Mouse (Mus musculus) limb, embryonic 11.5 days (tissue): ENCODE results near the gene Klf12. TPM values are rescaled to one million over a fixed set of nuclear protein-coding genes. Genes with fewer than 3 reads are reported as not detected.

Experiments used
- ATAC-seq: fragments of 200-750 bp; cut with Nextera tagmentation; 2 replicates; pipeline ENCODE4 v1.8.0; 2017; ENCODE audit warnings: low read depth; ENCODE audit not compliant: insufficient number of reproducible peaks, low FRiP score, low TSS enrichment
- DNase-seq: peaks from one replicate; pipeline ENCODE4 v3.0.0-alpha.2; 2015; ENCODE audit warnings: low spot score
- H3K27ac ChIP-seq: fragments of 300-500 bp; sonication (generic); replicated peaks from 2 replicates; pipeline ENCODE4 v1.5.1; 2014; ENCODE audit warnings: low read depth, mild to moderate bottlenecking, low read length
- H3K27me3 ChIP-seq: fragments of 300-500 bp; sonication (generic); 2 replicates; pipeline ENCODE4 v1.6.1; 2014; ENCODE audit warnings: mild to moderate bottlenecking, low read length, mixed read lengths; ENCODE audit not compliant: control insufficient read depth, insufficient read depth
- H3K36me3 ChIP-seq: fragments of 300-500 bp; sonication (generic); 2 replicates; pipeline ENCODE4 v1.6.1; 2014; ENCODE audit warnings: mild to moderate bottlenecking, low read length, moderate library complexity, mixed read lengths; ENCODE audit not compliant: control insufficient read depth, insufficient read depth
- H3K4me1 ChIP-seq: fragments of 300-500 bp; sonication (generic); 2 replicates; pipeline ENCODE4 v1.6.1; 2014; ENCODE audit warnings: low read length, mixed read lengths; ENCODE audit not compliant: control insufficient read depth, insufficient read depth
- H3K4me2 ChIP-seq: fragments of 300-500 bp; sonication (generic); 2 replicates; pipeline ENCODE4 v1.6.1; 2014; ENCODE audit warnings: low read depth, mild to moderate bottlenecking, moderate library complexity; ENCODE audit not compliant: severe bottlenecking
- H3K4me3 ChIP-seq: fragments of 300-500 bp; sonication (generic); 2 replicates; pipeline ENCODE4 v1.5.1; 2014; ENCODE audit warnings: low read depth, low read length
- H3K9ac ChIP-seq: fragments of 300-500 bp; sonication (generic); 2 replicates; pipeline ENCODE4 v1.6.1; 2014; ENCODE audit warnings: mild to moderate bottlenecking, low read length
- H3K9me3 ChIP-seq: fragments of 300-500 bp; sonication (generic); 2 replicates; pipeline ENCODE4 v1.6.1; 2016; ENCODE audit warnings: low read length; ENCODE audit not compliant: control insufficient read depth
- WGBS: fragments of 180-500 bp; shearing (Covaris S2); extraction: QIAGEN DNeasy Blood & Tissue Kit; methylation state at CpG from one replicate; pipeline ENCODE4 v1.1.7; 2014; 5-methylcytosine and 5-hydroxymethylcytosine counted together
- polyA plus RNA-seq: library from polyadenylated mRNA; unstranded; fragments of >200 nt; fragmentation: Nextera tagmentation; extraction: Ambion mirVana; gene quantifications from 2 replicates; pipeline ENCODE4 v1.2.1, GENCODE M21; 2014

Gene Klf12
- polyA plus RNA-seq, 1 experiment from 2014 or later, result 33.3 TPM

- DNase-seq (no peak), ATAC-seq (no peak)
- no peak overlapping the region for H3K4me2 ChIP-seq
- no peaks in the 10 kb centered on the region for H3K9me3 ChIP-seq
- WGBS, result 93% methylated on average over 3 of the region's 3 CpGs
- no peak overlapping the region for H3K27ac ChIP-seq
- no peaks in the 10 kb centered on the region for H3K36me3 ChIP-seq
- H3K4me1 ChIP-seq, result no peaks in the 10 kb centered on the region
- H3K9ac ChIP-seq, result no peak overlapping the region
- no peak overlapping the region for H3K4me3 ChIP-seq
- no peaks in the 10 kb centered on the region for H3K27me3 ChIP-seq
These were observed 78.3 kb downstream of the Klf12 start for GRCm38 (mm10) chr14:100206207-100206606.

- H3K36me3 ChIP-seq, result no peaks in the 10 kb centered on the region
- H3K4me2 ChIP-seq, result no peak overlapping the region
- no peaks in the 10 kb centered on the region for H3K9me3 ChIP-seq
- H3K27ac ChIP-seq, result no peak overlapping the region
- H3K4me1 ChIP-seq, result 0 out of 2 replicates have a peak, but pooled peaks cover 5% of the 10 kb centered on the region
- no peaks in the 10 kb centered on the region for H3K27me3 ChIP-seq
- no peak overlapping the region for H3K4me3 ChIP-seq
- DNase-seq (no peak), ATAC-seq (no peak)
- H3K9ac ChIP-seq, result no peak overlapping the region
- 88% methylated on average over 6 of the region's 6 CpGs for WGBS
These were observed 84.3 kb downstream of the Klf12 start for GRCm38 (mm10) chr14:100200058-100200688.

GRCm38 (mm10) chr14:100198636-100199035 is 85.8 kb downstream of the Klf12 start:
- H3K36me3 ChIP-seq, result no peaks in the 10 kb centered on the region
- 96% methylated on average over 4 of the region's 4 CpGs for WGBS
- H3K4me3 ChIP-seq, result no peak overlapping the region
- H3K9ac ChIP-seq, result no peak overlapping the region
- no peaks in the 10 kb centered on the region for H3K9me3 ChIP-seq
- no peak overlapping the region for H3K4me2 ChIP-seq
- H3K27ac ChIP-seq, result no peak overlapping the region
- 0 out of 2 replicates have a peak, but pooled peaks cover 5% of the 10 kb centered on the region for H3K4me1 ChIP-seq
- H3K27me3 ChIP-seq, result no peaks in the 10 kb centered on the region
- DNase-seq (no peak), ATAC-seq (no peak)

GRCm38 (mm10) chr14:100197199-100197598 is 87.3 kb downstream of the Klf12 start:
- ATAC-seq (no peak), DNase-seq (no peak)
- Histone ChIP-seq H3K27me3 (no peaks in the 10 kb centered on the region), H3K27ac (no peak overlapping the region), H3K36me3 (no peaks in the 10 kb centered on the region), H3K4me1 (0 out of 2 replicates have a peak, but pooled peaks cover 5% of the 10 kb centered on the region), H3K9ac (no peak overlapping the region), H3K4me3 (no peak overlapping the region), H3K4me2 (no peak overlapping the region), H3K9me3 (no peaks in the 10 kb centered on the region)
- 89% methylated on average over 8 of the region's 8 CpGs for WGBS

- Histone ChIP-seq H3K4me3 (no peak overlapping the region), H3K36me3 (no peaks in the 10 kb centered on the region), H3K27ac (no peak overlapping the region), H3K27me3 (no peaks in the 10 kb centered on the region), H3K4me1 (no peaks in the 10 kb centered on the region), H3K4me2 (no peak overlapping the region), H3K9ac (no peak overlapping the region), H3K9me3 (no peaks in the 10 kb centered on the region)
- ATAC-seq (no peak), DNase-seq (no peak)
- 81% methylated on average over 11 of the region's 11 CpGs for WGBS
These were observed 94.8 kb downstream of the Klf12 start for GRCm38 (mm10) chr14:100189490-100190197.

- Histone ChIP-seq H3K4me1 (no peaks in the 10 kb centered on the region), H3K4me3 (no peak overlapping the region), H3K4me2 (no peak overlapping the region), H3K9ac (no peak overlapping the region), H3K27ac (no peak overlapping the region), H3K36me3 (no peaks in the 10 kb centered on the region), H3K9me3 (no peaks in the 10 kb centered on the region), H3K27me3 (no peaks in the 10 kb centered on the region)
- 87% methylated on average over 3 of the region's 3 CpGs for WGBS
- DNase-seq, result no peak
- ATAC-seq, result no peak
These were observed 97.1 kb downstream of the Klf12 start for GRCm38 (mm10) chr14:100187372-100187771.

- DNase-seq, result no peak
- 82% methylated on average over 3 of the region's 3 CpGs for WGBS
- H3K4me1 ChIP-seq, result no peaks in the 10 kb centered on the region
These were observed 106.7 kb downstream of the Klf12 start for GRCm38 (mm10) chr14:100177796-100178195.

GRCm38 (mm10) chr14:100165075-100165474 is 119.4 kb downstream of the Klf12 start:
- ATAC-seq (no peak), DNase-seq (no peak)
- no peaks in the 10 kb centered on the region; the same call in 1 of the 2 replicates for H3K4me1 ChIP-seq
- H3K36me3 ChIP-seq, result no peaks in the 10 kb centered on the region
- no peak overlapping the region for H3K9ac ChIP-seq
- H3K9me3 ChIP-seq, result no peaks in the 10 kb centered on the region
- 93% methylated on average over 2 of the region's 2 CpGs for WGBS
- H3K27ac ChIP-seq, result no peak overlapping the region
- H3K27me3 ChIP-seq, result no peaks in the 10 kb centered on the region
- no peak overlapping the region for H3K4me2 ChIP-seq
- no peak overlapping the region for H3K4me3 ChIP-seq

More at GRCm38 (mm10) chr14:100177796-100178195, 106.7 kb downstream of the Klf12 start:
- no peak overlapping the region for H3K4me3 ChIP-seq
- ATAC-seq, result no peak
- no peaks in the 10 kb centered on the region for H3K9me3 ChIP-seq
- H3K4me2 ChIP-seq, result no peak overlapping the region
- H3K9ac ChIP-seq, result no peak overlapping the region
- no peaks in the 10 kb centered on the region for H3K36me3 ChIP-seq
- no peak overlapping the region for H3K27ac ChIP-seq
- no peaks in the 10 kb centered on the region for H3K27me3 ChIP-seq
